ENCODE assay signal across 8 mouse cellular contexts in genomic region chr5:24452030-24452690, GRCm38 (mm10). TPM values are rescaled to one million over a fixed set of nuclear protein-coding genes. Genes with fewer than 3 reads are reported as not detected.
DNase-seq lines count a peak whose midpoint lies in the region; ATAC-seq and TF ChIP-seq lines count a peak whose summit lies in the region.

Agap3 (plus strand) TSS chr5:24452177.

- H3K4me1 ChIP-seq in kidney, embryonic 14.5 days (ENCODE audit: control insufficient read depth, insufficient read depth, low read length), result peaks cover 30% of the 10 kb centered on the region
- peaks cover 63% of the 10 kb centered on the region for H3K4me1 ChIP-seq in forebrain, embryonic 10.5 days
- H3K4me1 ChIP-seq in heart, postnatal 0 days (ENCODE audit: control insufficient read depth, insufficient read depth), result peaks cover 18% of the 10 kb centered on the region

- peak within 1 kb of the TSS; percentile 82 for H3K4me3 ChIP-seq in kidney, embryonic 14.5 days (ENCODE audit: low read length)
- peak within 1 kb of the TSS; percentile 91 for H3K4me3 ChIP-seq in forebrain, embryonic 10.5 days
- peak within 1 kb of the TSS; percentile 81 for H3K4me3 ChIP-seq in heart, postnatal 0 days (ENCODE audit: low read depth, low read length)

- ATAC-seq in kidney, embryonic 14.5 days (ENCODE audit: low FRiP score, low TSS enrichment), result 0 out of 2 replicates have a peak, but pooled peaks have one; percentile 1
- no peak for ATAC-seq in heart, postnatal 0 days (ENCODE audit: insufficient read depth, low read depth)
- ATAC-seq in megakaryocyte, adult 5-6 weeks (ENCODE audit: poor library complexity, severe bottlenecking), result no peak

- peak within 1 kb of the TSS; percentile 95 for H3K9ac ChIP-seq in kidney, embryonic 14.5 days (ENCODE audit: low read depth, low read length)
- peak within 1 kb of the TSS; percentile 81 for H3K9ac ChIP-seq in heart, postnatal 0 days (replicated peaks; ENCODE audit: low read depth, low read length)

- WGBS in kidney, embryonic 14.5 days, result under 1% methylated on average over 73 of the region's 85 CpGs
- under 1% methylated on average over 81 of the region's 85 CpGs for WGBS in forebrain, embryonic 10.5 days
- under 1% methylated on average over 37 of the region's 85 CpGs for whole genome bisulfite sequencing in heart, postnatal 0 days

- no peaks in the 10 kb centered on the region for H3K27me3 ChIP-seq in kidney, embryonic 14.5 days (ENCODE audit: control insufficient read depth, insufficient read depth, low read length)
- H3K27me3 ChIP-seq in forebrain, embryonic 10.5 days (ENCODE audit: poor library complexity, severe bottlenecking), result peaks cover 33% of the 10 kb centered on the region
- H3K27me3 ChIP-seq in heart, postnatal 0 days (ENCODE audit: control insufficient read depth, insufficient read depth, low read length), result no peaks in the 10 kb centered on the region

- peak within 1 kb of the TSS; percentile 83 for H3K27ac ChIP-seq in kidney, embryonic 14.5 days (ENCODE audit: low read depth, low read length)
- H3K27ac ChIP-seq in forebrain, embryonic 10.5 days, result peak within 1 kb of the TSS; percentile 96
- H3K27ac ChIP-seq in heart, postnatal 0 days (ENCODE audit: low read depth), result peak within 1 kb of the TSS; percentile 89

- DNase-seq in kidney, adult 11 months, result no peak
- peak in 1 of 2 experiments; percentile 25 for DNase-seq in adrenal gland, postnatal 4 days (ENCODE audit: low spot score in 2 of 2)
- DNase-seq in forebrain, embryonic 10.5 days (ENCODE audit: extremely low spot score, low spot score), result peak; percentile 55
- DNase-seq in heart, postnatal 0 days (ENCODE audit: low spot score), result no peak
- peak in 1 of 2 experiments; percentile 50 for DNase-seq in layer of hippocampus, postnatal 36 days
- DNase-seq in spleen, postnatal 4 days (ENCODE audit: low spot score in 2 of 2), result peak; percentile 34 to 78

- TF ChIP-seq EP300 in heart, postnatal 0 days (IDR thresholded peaks at IDR 0.05; ENCODE audit: low read depth), result no peak

- H3K36me3 ChIP-seq in kidney, embryonic 14.5 days (ENCODE audit: control insufficient read depth, insufficient read depth, low read length), result peaks cover 2% of the 10 kb centered on the region; the same call in 1 of the 2 replicates
- H3K36me3 ChIP-seq in forebrain, embryonic 10.5 days (replicated peaks), result peaks cover 23% of the 10 kb centered on the region
- H3K36me3 ChIP-seq in heart, postnatal 0 days (replicated peaks; ENCODE audit: control insufficient read depth, insufficient read depth, low read length), result no peaks in the 10 kb centered on the region

- H3K4me2 ChIP-seq in kidney, embryonic 14.5 days (replicated peaks; ENCODE audit: low read depth, low read length), result peak within 1 kb of the TSS; percentile 88
- peak within 1 kb of the TSS; percentile 99 for H3K4me2 ChIP-seq in heart, postnatal 0 days (ENCODE audit: low read depth, low read length)

- H3K9me3 ChIP-seq in kidney, embryonic 14.5 days (ENCODE audit: control insufficient read depth, low read length), result no peaks in the 10 kb centered on the region
- H3K9me3 ChIP-seq in forebrain, embryonic 10.5 days, result no peaks in the 10 kb centered on the region
- H3K9me3 ChIP-seq in heart, postnatal 0 days (replicated peaks; ENCODE audit: control insufficient read depth, low read length), result no peaks in the 10 kb centered on the region

- TF ChIP-seq CTCF in heart, postnatal 0 days (IDR thresholded peaks at IDR 0.05; ENCODE audit: low read depth), result no peak

RNA-seq across cellular contexts. Expression of gene Agap3, which starts in this region (rescaled TPM):
- 19.7 and 24.7 TPM in 2 replicates for polyA plus RNA-seq in kidney, embryonic 14.5 days (2014; fragmentation: Nextera tagmentation; extraction: Ambion mirVana)
- total RNA-seq in adrenal gland, postnatal 4 days (2021), result 10 to 100 TPM; 88.4 to 89.2 TPM
- polyA plus RNA-seq in forebrain, embryonic 10.5 days (2016; fragmentation: Nextera tagmentation; extraction: Ambion mirVana), result 24.1 and 29.0 TPM in 2 replicates
- total RNA-seq in heart, postnatal 0 days (2014; rRNA removed; ENCODE audit: low replicate concordance), result 39.3 and 40.6 TPM in 2 replicates
- 15.6 and 18.3 TPM in 2 replicates for polyA plus RNA-seq in heart, postnatal 0 days (2015; fragmentation: Nextera tagmentation; extraction: Ambion mirVana)
- 100 to 1,000 TPM; 635 to 641 TPM for total RNA-seq in layer of hippocampus, postnatal 36 days (2021)
- 12.1 and 14.2 TPM in 2 replicates for total RNA-seq in megakaryocyte, adult 5-6 weeks (2015)
- total RNA-seq in megakaryocyte, adult 5-6 weeks (2017), result 19.7 and 23.9 TPM in 2 replicates

Comparison
In these comparisons a context has a peak if more than half of its experiments do, and no peak if none do; other contexts are left out.
1. RNA of gene Agap3 (total RNA-seq): 635 to 641 TPM in layer of hippocampus, postnatal 36 days; 88.4 to 89.2 TPM in adrenal gland, postnatal 4 days, 39.3 to 40.6 TPM in heart, postnatal 0 days and 12.1 to 23.9 TPM in megakaryocyte, adult 5-6 weeks; every median in the first group is over 4 times any median in the second.
2. DNase-seq: peak in forebrain, embryonic 10.5 days (single experiment) and spleen, postnatal 4 days (2 of 2); none in kidney, adult 11 months (single experiment) and heart, postnatal 0 days (single experiment).
3. Peak in every context shown above with its lines, with median percentiles within 50 percentile points of each other: H3K27ac ChIP-seq and H3K4me3 ChIP-seq.